Mouse (Mus musculus): ENCODE data around the gene Fam208b.

DNA sequence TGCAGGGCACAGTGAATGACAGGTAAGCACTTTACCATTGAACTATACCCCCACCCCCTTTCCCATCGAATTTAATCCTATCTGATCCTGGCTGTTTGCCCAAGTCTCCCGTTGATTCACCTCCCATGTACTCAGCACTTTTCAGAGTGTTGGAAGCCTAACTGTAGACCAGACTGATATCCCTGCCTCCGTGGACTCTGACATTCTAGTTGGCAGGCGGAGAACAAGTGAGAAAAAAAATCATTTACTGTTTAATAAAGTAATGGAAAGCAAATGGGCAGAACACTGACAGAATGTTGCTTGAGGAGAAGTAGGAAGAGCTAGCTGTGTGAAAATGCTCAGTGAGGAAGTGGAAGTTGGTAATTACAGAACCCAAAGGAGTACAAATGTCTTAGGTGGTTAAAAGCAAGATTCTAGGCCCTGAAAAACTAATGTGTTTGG is 85.3 kb downstream of the Fam208b start:
- TF ChIP-seq CTCF (IDR thresholded peaks at IDR 0.05; ENCODE audit: low read depth, low read length) (no peak), EP300 (IDR thresholded peaks at IDR 0.05; ENCODE audit: insufficient read depth, low read depth, low read length) (no peak), POLR2A (IDR thresholded peaks at IDR 0.05; ENCODE audit: insufficient read depth, low read length) (no peak)

Measured in ES-Bruce4 (cell line).